Comparison of ENCODE assay signal across 11 mouse cellular contexts in the genomic region with DNA sequence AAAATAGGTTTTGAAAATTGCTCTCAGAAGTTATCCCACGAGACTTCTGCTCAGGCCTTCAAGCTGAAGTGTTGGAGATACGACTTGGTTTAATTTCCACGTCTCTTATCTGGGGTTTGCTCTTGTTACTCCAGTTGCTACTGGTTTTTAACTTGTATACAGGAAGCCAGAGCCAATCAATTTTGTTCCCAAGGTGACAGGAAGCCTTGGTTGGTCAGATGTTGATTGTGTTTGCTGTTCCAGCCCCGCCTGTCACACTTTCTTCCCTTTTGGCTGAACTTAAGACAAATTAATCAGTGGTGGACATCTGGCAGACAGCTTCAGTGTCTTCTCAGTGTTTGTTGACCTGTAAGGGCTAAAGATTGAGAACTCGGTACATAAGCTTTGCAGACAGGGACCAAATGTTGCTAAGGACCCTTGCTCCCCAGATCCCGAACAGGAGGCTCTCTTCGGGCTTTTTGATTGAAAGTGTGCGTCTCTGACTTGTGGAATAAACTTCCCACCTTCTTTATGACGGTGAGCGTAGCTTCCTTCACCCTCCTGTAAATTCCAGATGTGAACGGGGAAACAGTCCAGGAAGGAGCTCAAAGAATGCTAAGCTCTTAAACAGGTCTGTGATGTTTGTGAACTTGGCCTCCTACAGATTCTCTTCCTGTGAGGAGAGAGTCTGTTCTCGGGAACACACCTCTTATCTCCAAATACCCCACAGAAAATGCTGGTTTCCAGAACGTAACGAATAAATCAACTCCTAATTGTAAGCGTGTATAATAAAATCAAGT.
DNase-seq lines count a peak whose midpoint lies in the region; ATAC-seq and TF ChIP-seq lines count a peak whose summit lies in the region.
"Had no signal": no experiment of that assay in that cellular context is flagged by ENCODE, and none has a peak within 500 bp of the region (broad histone marks: within the 10 kb centered on the region; RNA-seq: fewer than 3 reads in every experiment).

No protein-coding gene starts in this region.

- DNase-seq in MEL (ENCODE audit: low read depth, low spot score) = peak; percentile 47
- peak; percentile 40 to 67 (median 51) for DNase-seq in liver, embryonic 14.5 days (ENCODE audit: low read depth in 3 of 3, low spot score in 3 of 3)
- DNase-seq in left cerebral cortex, postnatal 14 days (ENCODE audit: low spot score in 2 of 2) = no peak
- no peak for DNase-seq in urinary bladder, adult 2 months (ENCODE audit: low spot score)
- DNase-seq in hindbrain, embryonic 14.5 days (ENCODE audit: low spot score) = no peak
- DNase-seq: cerebellum, adult 18-20 months had no signal

- H3K4me3 ChIP-seq in MEL (ENCODE audit: control insufficient read depth in 1 of 2, insufficient read depth in 1 of 2, low read depth in 2 of 2, low read length in 2 of 2) = no peak overlapping the region
- no peak overlapping the region for H3K4me3 ChIP-seq in brown adipose tissue, adult 24 weeks (ENCODE audit: insufficient read depth, low read depth, low read length)
- H3K4me3 ChIP-seq in intestine, embryonic 16.5 days (ENCODE audit: low read length) = no peak overlapping the region
- H3K4me3 ChIP-seq in liver, embryonic 14.5 days (ENCODE audit: insufficient read depth in 1 of 2, low read depth in 2 of 2, low read length in 2 of 2) = no peak overlapping the region
- H3K4me3 ChIP-seq in hindbrain, embryonic 14.5 days (replicated peaks; ENCODE audit: low read length) = no peak overlapping the region
- H3K4me3 ChIP-seq: neural tube, embryonic 12.5 days had no signal

- peak; percentile 46 for ATAC-seq in intestine, embryonic 16.5 days
- ATAC-seq in liver, embryonic 14.5 days (ENCODE audit: insufficient read depth) = peak; percentile 83
- ATAC-seq in hindbrain, embryonic 14.5 days (ENCODE audit: low FRiP score) = no peak
- ATAC-seq: hindbrain, embryonic 16.5 days; Patski had no signal

- H3K79me2 ChIP-seq in MEL (ENCODE audit: control insufficient read depth, insufficient read depth, low read length, poor library complexity) = no peaks in the 10 kb centered on the region

- no peak overlapping the region for H3K27ac ChIP-seq in MEL (ENCODE audit: control insufficient read depth, low read depth, low read length)
- H3K27ac ChIP-seq in brown adipose tissue, adult 24 weeks (replicated peaks; ENCODE audit: low read depth, low read length) = peak overlapping the region; percentile 98
- H3K27ac ChIP-seq in intestine, embryonic 16.5 days (ENCODE audit: low read length) = peak overlapping the region; percentile 41; the same call in 1 of the 2 replicates
- H3K27ac ChIP-seq in liver, embryonic 14.5 days = no peak overlapping the region
- no peak overlapping the region for H3K27ac ChIP-seq in hindbrain, embryonic 14.5 days
- H3K27ac ChIP-seq: neural tube, embryonic 12.5 days had no signal

- WGBS in intestine, embryonic 16.5 days = 27% methylated on average over 15 of the region's 15 CpGs
- WGBS in liver, embryonic 14.5 days (ENCODE audit: insufficient replicate concordance) = 16% methylated on average over 15 of the region's 15 CpGs
- WGBS in hindbrain, embryonic 14.5 days = 71% methylated on average over 15 of the region's 15 CpGs

- H3K36me3 ChIP-seq in MEL (ENCODE audit: control insufficient read depth in 1 of 2, insufficient read depth in 2 of 2, low read length in 2 of 2) = no peaks in the 10 kb centered on the region
- H3K36me3 ChIP-seq in intestine, embryonic 16.5 days (ENCODE audit: control insufficient read depth, insufficient read depth, low read length) = no peaks in the 10 kb centered on the region
- no peaks in the 10 kb centered on the region for H3K36me3 ChIP-seq in liver, embryonic 14.5 days (replicated peaks; ENCODE audit: control insufficient read depth, insufficient read depth, low read depth)
- H3K36me3 ChIP-seq in hindbrain, embryonic 14.5 days (replicated peaks; ENCODE audit: control insufficient read depth, insufficient read depth) = no peaks in the 10 kb centered on the region
- H3K36me3 ChIP-seq: neural tube, embryonic 12.5 days had no signal

- TF ChIP-seq RAD21 in MEL (IDR thresholded peaks at IDR 0.05; ENCODE audit: low read depth, low read length) = no peak

- no peaks in the 10 kb centered on the region for H3K9me3 ChIP-seq in MEL (replicated peaks; ENCODE audit: insufficient read depth, low read length)
- no peaks in the 10 kb centered on the region for H3K9me3 ChIP-seq in intestine, embryonic 16.5 days (ENCODE audit: control insufficient read depth, low read length)
- no peaks in the 10 kb centered on the region for H3K9me3 ChIP-seq in liver, embryonic 14.5 days (ENCODE audit: control insufficient read depth, low read length)
- H3K9me3 ChIP-seq in hindbrain, embryonic 14.5 days (ENCODE audit: control insufficient read depth, low read length) = no peaks in the 10 kb centered on the region
- H3K9me3 ChIP-seq: neural tube, embryonic 12.5 days had no signal

- TF ChIP-seq CTCF in MEL (IDR thresholded peaks at IDR 0.05 in 2 of 3, conservative IDR thresholded peaks at IDR 0.05 in 1 of 3; ENCODE audit: control insufficient read depth in 1 of 3, insufficient read depth in 1 of 3, low read depth in 2 of 3, low read length in 3 of 3, poor library complexity in 1 of 3, severe bottlenecking in 1 of 3) = no peak
- TF ChIP-seq CTCF in liver, embryonic 14.5 days (IDR thresholded peaks at IDR 0.05; ENCODE audit: low read depth) = no peak

- peaks cover 0 to 4% of the 10 kb centered on the region in 2 experiments; a peak in 1 of 4 replicates for H3K4me1 ChIP-seq in MEL (ENCODE audit: control insufficient read depth in 1 of 2, insufficient read depth in 2 of 2, low read length in 2 of 2)
- H3K4me1 ChIP-seq in brown adipose tissue, adult 24 weeks (ENCODE audit: control insufficient read depth, insufficient read depth, insufficient read length, low read length) = peaks cover 16% of the 10 kb centered on the region
- 0 out of 2 replicates have a peak, but pooled peaks cover 3% of the 10 kb centered on the region for H3K4me1 ChIP-seq in intestine, embryonic 16.5 days (ENCODE audit: control insufficient read depth, insufficient read depth, low read length)
- H3K4me1 ChIP-seq in liver, embryonic 14.5 days (replicated peaks; ENCODE audit: control insufficient read depth in 2 of 2, insufficient read depth in 2 of 2, low read length in 1 of 2) = peaks cover 0 to 12% of the 10 kb centered on the region in 2 experiments; a peak in 2 of 4 replicates
- no peaks in the 10 kb centered on the region for H3K4me1 ChIP-seq in hindbrain, embryonic 14.5 days (replicated peaks; ENCODE audit: control insufficient read depth, insufficient read depth, low read length)
- H3K4me1 ChIP-seq: neural tube, embryonic 12.5 days had no signal

- intact Hi-C loops in left cerebral cortex, postnatal 14 days (cut with DNase I) = loop anchor here (5.0 kb wide), 1 partner anchor 62 kb away; no protein-coding TSS in a partner anchor

- no peak overlapping the region for H3K4me2 ChIP-seq in intestine, embryonic 16.5 days (ENCODE audit: low read depth, low read length)
- peak overlapping the region; percentile 29; the same call in 1 of the 2 replicates for H3K4me2 ChIP-seq in liver, embryonic 14.5 days (ENCODE audit: low read depth)
- no peak overlapping the region for H3K4me2 ChIP-seq in hindbrain, embryonic 14.5 days (replicated peaks)
- H3K4me2 ChIP-seq: neural tube, embryonic 12.5 days had no signal

- peak in 1 of 2 experiments; percentile 15; a peak in 1 of 4 replicates for TF ChIP-seq EP300 in MEL (IDR thresholded peaks at IDR 0.05; ENCODE audit: low read depth in 1 of 2, low read length in 2 of 2)
- TF ChIP-seq EP300 in liver, embryonic 14.5 days (IDR thresholded peaks at IDR 0.05; ENCODE audit: low read depth) = peak; percentile 62

- no peak overlapping the region for H3K9ac ChIP-seq in MEL (ENCODE audit: control insufficient read depth, low read depth, low read length, poor library complexity, severe bottlenecking)
- no peak overlapping the region for H3K9ac ChIP-seq in intestine, embryonic 16.5 days (ENCODE audit: low read depth, low read length)
- no peak overlapping the region for H3K9ac ChIP-seq in liver, embryonic 14.5 days (replicated peaks)
- no peak overlapping the region for H3K9ac ChIP-seq in hindbrain, embryonic 14.5 days
- H3K9ac ChIP-seq: neural tube, embryonic 12.5 days had no signal

- TF ChIP-seq POLR2A in MEL (IDR thresholded peaks at IDR 0.05; ENCODE audit: control insufficient read depth in 1 of 2, insufficient read depth in 1 of 2, low read depth in 1 of 2, low read length in 2 of 2, poor library complexity in 1 of 2) = no peak

- no peaks in the 10 kb centered on the region for H3K27me3 ChIP-seq in MEL (ENCODE audit: control insufficient read depth in 1 of 2, insufficient read depth in 2 of 2, low read length in 2 of 2)
- no peaks in the 10 kb centered on the region for H3K27me3 ChIP-seq in intestine, embryonic 16.5 days (replicated peaks; ENCODE audit: control insufficient read depth, insufficient read depth, low read length)
- H3K27me3 ChIP-seq in liver, embryonic 14.5 days (ENCODE audit: control insufficient read depth, insufficient read depth, low read length) = no peaks in the 10 kb centered on the region
- no peaks in the 10 kb centered on the region for H3K27me3 ChIP-seq in hindbrain, embryonic 14.5 days (ENCODE audit: control insufficient read depth, insufficient read depth, low read length)
- H3K27me3 ChIP-seq: neural tube, embryonic 12.5 days; Patski had no signal

TF ChIP-seq in MEL, 35 proteins besides CTCF, POLR2A, EP300 and RAD21:
- TF ChIP-seq GABPA (IDR thresholded peaks at IDR 0.05; ENCODE audit: low read depth, low read length) = no peak
- TF ChIP-seq TAL1 (IDR thresholded peaks at IDR 0.05; ENCODE audit: low read length) = peak; percentile 24
- TF ChIP-seq TBP (IDR thresholded peaks at IDR 0.05; ENCODE audit: low read depth, low read length) = no peak
TF ChIP-seq in MEL: peak in this region for 1.

Comparison
In these comparisons a context has a peak if more than half of its experiments do, and no peak if none do; other contexts are left out.
1. DNase-seq: peak in MEL (single experiment) and liver, embryonic 14.5 days (3 of 3); none in left cerebral cortex, postnatal 14 days (0 of 2), urinary bladder, adult 2 months (single experiment) and hindbrain, embryonic 14.5 days (single experiment).
2. H3K27ac ChIP-seq: peak in brown adipose tissue, adult 24 weeks (single experiment) and intestine, embryonic 16.5 days (single experiment); none in MEL (single experiment), liver, embryonic 14.5 days (single experiment) and hindbrain, embryonic 14.5 days (single experiment).